Mouse (Mus musculus) 416B (cell line): ENCODE data around the gene Tmub2.

ENCODE experiments used
- DNase-seq: peaks from one replicate; pipeline ENCODE4 v3.0.0; 2011; ENCODE audit warnings: low read depth

Tmub2 gene

GRCm38 (mm10) chr11:102305359-102305758 is 20.6 kb downstream of the Tmub2 start:
- no peak for DNase-seq

- no peak for DNase-seq
Observed at GRCm38 (mm10) chr11:102308104-102308503, 23.4 kb downstream of the Tmub2 start.

- peak; percentile 97 for DNase-seq
Observed at GRCm38 (mm10) chr11:102308979-102309378, 24.2 kb downstream of the Tmub2 start.

- no peak for DNase-seq
Observed at GRCm38 (mm10) chr11:102309821-102310617, 25.3 kb downstream of the Tmub2 start.

- no peak for DNase-seq
Observed at GRCm38 (mm10) chr11:102310768-102311695, 26.3 kb downstream of the Tmub2 start.

- DNase-seq = no peak
Observed at GRCm38 (mm10) chr11:102311966-102312365, 27.2 kb downstream of the Tmub2 start.

- no peak for DNase-seq
Observed at GRCm38 (mm10) chr11:102312586-102312985, 27.9 kb downstream of the Tmub2 start.

- no peak for DNase-seq
Observed at GRCm38 (mm10) chr11:102314321-102314720, 29.6 kb downstream of the Tmub2 start.

- DNase-seq = peak; percentile 45
Observed at GRCm38 (mm10) chr11:102315690-102316571, 31.2 kb downstream of the Tmub2 start.

- peak; percentile 89 for DNase-seq
Observed at GRCm38 (mm10) chr11:102316572-102317297, 32.0 kb downstream of the Tmub2 start.

GRCm38 (mm10) chr11:102317298-102317900 is 32.7 kb downstream of the Tmub2 start:
- no peak for DNase-seq

- DNase-seq = peak; percentile 69
Observed at GRCm38 (mm10) chr11:102317901-102318575, 33.3 kb downstream of the Tmub2 start.

- DNase-seq = peak; percentile 59
Observed at GRCm38 (mm10) chr11:102318576-102319409, 34.1 kb downstream of the Tmub2 start.

- DNase-seq = peak; percentile 74
Observed at GRCm38 (mm10) chr11:102319410-102319792, 34.7 kb downstream of the Tmub2 start, which contains the start of gene Ubtf. Gene Ubtf, minus strand, starts transcription at chr11:102319742.

- peak; percentile 92 for DNase-seq
Observed at GRCm38 (mm10) chr11:102319941-102320685, 35.4 kb downstream of the Tmub2 start.

GRCm38 (mm10) chr11:102320686-102321005 is 35.9 kb downstream of the Tmub2 start:
- no peak for DNase-seq

GRCm38 (mm10) chr11:102321931-102322330 is 37.2 kb downstream of the Tmub2 start:
- DNase-seq = no peak

GRCm38 (mm10) chr11:102323516-102323915 is 38.8 kb downstream of the Tmub2 start:
- DNase-seq = no peak

- DNase-seq = no peak
Observed at GRCm38 (mm10) chr11:102327250-102327649, 42.5 kb downstream of the Tmub2 start.
